Mouse (Mus musculus) yolk sac, embryonic 10.5 days (tissue): ENCODE measurements around the gene Nfx1.
"Not testable (repeated sequence)": the region's sequence is repeated elsewhere in the genome, so short reads cannot be mapped to it uniquely, and the experiment has no call there.

ENCODE experiments used
- DNase-seq: peaks from one replicate; pipeline ENCODE4 v3.0.0-alpha.2; 2017; ENCODE audit warnings: low spot score

The Nfx1 gene

GRCm38 (mm10) chr4:40970842-40971701 is at the start of gene Nfx1:
Gene Nfx1, plus strand, starts transcription at chr4:40970906.
- DNase-seq = peak; percentile 95

GRCm38 (mm10) chr4:40921288-40921687 is 49.4 kb upstream of the Nfx1 start:
- DNase-seq = no peak

- no peak for DNase-seq
Observed at GRCm38 (mm10) chr4:40923087-40923651, 47.5 kb upstream of the Nfx1 start.

GRCm38 (mm10) chr4:40925568-40925967 is 45.1 kb upstream of the Nfx1 start:
- DNase-seq = no peak

- no peak for DNase-seq
Observed at GRCm38 (mm10) chr4:40929046-40929445, 41.7 kb upstream of the Nfx1 start.

GRCm38 (mm10) chr4:40933694-40934093 is 37.0 kb upstream of the Nfx1 start:
- peak; percentile 32 for DNase-seq

GRCm38 (mm10) chr4:40934369-40934768 is 36.3 kb upstream of the Nfx1 start:
- DNase-seq = not testable (repeated sequence)

- DNase-seq = no peak
Observed at GRCm38 (mm10) chr4:40936175-40936839, 34.4 kb upstream of the Nfx1 start.

GRCm38 (mm10) chr4:40938793-40939192 is 31.9 kb upstream of the Nfx1 start:
- no peak for DNase-seq

GRCm38 (mm10) chr4:40943651-40944050 is 27.1 kb upstream of the Nfx1 start:
- DNase-seq = no peak

- no peak for DNase-seq
Observed at GRCm38 (mm10) chr4:40946516-40947121, 24.1 kb upstream of the Nfx1 start.

- DNase-seq = no peak
Observed at GRCm38 (mm10) chr4:40947565-40948159, 23.0 kb upstream of the Nfx1 start.

GRCm38 (mm10) chr4:40948160-40948708 is 22.5 kb upstream of the Nfx1 start, which contains the start of the genes Bag1 and Chmp5:
Gene Bag1, minus strand, starts transcription at chr4:40948294.
Gene Chmp5, plus strand, starts transcription at chr4:40948407.
- DNase-seq = peak; percentile 100

GRCm38 (mm10) chr4:40953521-40953920 is 17.2 kb upstream of the Nfx1 start:
- no peak for DNase-seq

GRCm38 (mm10) chr4:40955942-40956341 is 14.8 kb upstream of the Nfx1 start:
- DNase-seq = no peak

- DNase-seq = no peak
Observed at GRCm38 (mm10) chr4:40963536-40963935, 7.2 kb upstream of the Nfx1 start.

- DNase-seq = no peak
Observed at GRCm38 (mm10) chr4:40969161-40969560, 1.5 kb upstream of the Nfx1 start.

GRCm38 (mm10) chr4:40969781-40970591 is 720 bp upstream of the Nfx1 start:
- DNase-seq = peak; percentile 62

- DNase-seq = no peak
Observed at GRCm38 (mm10) chr4:40970592-40970841, 189 bp upstream of the Nfx1 start.

- peak; percentile 52 for DNase-seq
Observed at GRCm38 (mm10) chr4:40971744-40972143, 1.0 kb downstream of the Nfx1 start.

GRCm38 (mm10) chr4:40974011-40974410 is 3.3 kb downstream of the Nfx1 start:
- no peak for DNase-seq
